Mouse (Mus musculus) bone marrow, adult 2 months (tissue): ENCODE results near the gene H2-Q6. TPM values are rescaled to one million over a fixed set of nuclear protein-coding genes. Genes with fewer than 3 reads are reported as not detected.
"Not testable (repeated sequence)": the region's sequence is repeated elsewhere in the genome, so short reads cannot be mapped to it uniquely, and the experiment has no call there.

Source experiments
- H3K27ac ChIP-seq: fragments of 200-500 bp; 2 replicates; pipeline ENCODE4 v1.5.1; 2012; ENCODE audit warnings: low read depth, mild to moderate bottlenecking, control low read depth, inconsistent platforms, low read length; ENCODE audit not compliant: control insufficient read depth, poor library complexity, insufficient read depth
- H3K4me1 ChIP-seq: fragments of 200-500 bp; 2 replicates; pipeline ENCODE4 v1.6.1; 2011; ENCODE audit warnings: low read length; ENCODE audit not compliant: control insufficient read depth, insufficient read depth
- H3K4me3 ChIP-seq: fragments of 200-500 bp; replicated peaks from 2 replicates; pipeline ENCODE3; 2011; ENCODE audit warnings: mild to moderate bottlenecking, low read depth, low read length, control low read depth; ENCODE audit not compliant: control insufficient read depth
- CTCF ChIP-seq: fragments of 200-500 bp; IDR thresholded peaks from 2 replicates; pipeline ENCODE4 v1.5.1; 2011; ENCODE audit warnings: low read length, control low read depth; ENCODE audit not compliant: control insufficient read depth, insufficient read depth
- POLR2A ChIP-seq: fragments of 200-500 bp; IDR thresholded peaks from 2 replicates; pipeline ENCODE4 v1.6.1; 2011; ENCODE audit warnings: low read depth, mild to moderate bottlenecking, control low read depth, low read length, borderline replicate concordance; ENCODE audit not compliant: control insufficient read depth
- WGBS: fragments of 180-500 bp; shearing (Covaris S2); methylation state at CpG from one replicate; pipeline ENCODE4 v1.1.7; 2018; 5-methylcytosine and 5-hydroxymethylcytosine counted together
- polyA plus RNA-seq: library from polyadenylated mRNA; stranded (reverse); fragments of >200 nt; gene quantifications from 2 replicates; pipeline ENCODE4 v1.2.4, GENCODE M21; 2011; ENCODE audit warnings: low replicate concordance; ENCODE audit not compliant: missing spikeins, insufficient read depth, insufficient read length

Gene H2-Q6
- polyA plus RNA-seq, 1 experiment: 95.2 TPM

DNA sequence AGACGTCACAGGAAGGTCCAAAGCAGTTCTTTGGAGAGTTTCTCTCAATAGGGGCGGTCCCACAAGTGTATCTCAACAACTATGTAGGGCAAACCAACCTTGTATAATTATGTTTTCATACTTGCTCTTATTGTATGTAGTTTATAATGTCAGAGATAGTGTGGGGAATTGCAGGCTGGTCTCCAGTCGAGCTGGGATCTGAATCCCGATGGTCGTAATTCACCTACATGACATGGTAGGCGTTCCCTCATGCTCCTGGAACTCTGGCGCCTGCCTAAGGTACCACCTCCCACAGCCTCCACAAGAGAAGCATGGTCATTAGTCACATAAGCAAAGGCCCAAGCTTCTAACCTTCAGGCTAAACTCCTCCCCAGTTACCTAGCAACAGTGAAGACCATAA lies 5.9 kb upstream of the H2-Q6 start:
- Histone ChIP-seq H3K4me1 (no peaks in the 10 kb centered on the region), H3K27ac (no peak overlapping the region), H3K4me3 (no peak overlapping the region)
- TF ChIP-seq CTCF: no peak
- TF ChIP-seq POLR2A: no peak
- WGBS: 75% methylated on average over 7 of the region's 7 CpGs

DNA sequence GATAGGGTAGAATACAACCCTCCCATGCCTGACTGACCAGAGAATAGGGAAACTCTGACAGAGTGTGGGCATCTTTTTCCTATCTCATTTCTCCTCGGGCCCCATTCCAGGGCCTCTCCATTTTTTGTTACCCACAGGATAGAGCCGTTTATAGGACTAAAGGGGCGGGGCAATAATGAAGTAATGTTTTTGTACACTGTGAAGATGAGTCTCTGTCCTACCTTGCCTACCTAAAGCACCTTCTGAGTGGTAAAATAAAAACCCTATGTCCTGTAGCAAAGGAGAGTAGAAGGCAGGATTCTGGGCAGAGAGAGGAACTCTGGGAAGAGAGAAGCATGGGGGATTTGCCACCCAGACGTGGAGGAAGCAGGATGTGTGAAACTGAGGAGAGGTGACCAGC lies 5.1 kb upstream of the H2-Q6 start:
- H3K4me3 ChIP-seq, H3K27ac ChIP-seq, H3K4me1 ChIP-seq: not testable (repeated sequence)
- 47% methylated on average over 4 of the region's 4 CpGs for WGBS

DNA sequence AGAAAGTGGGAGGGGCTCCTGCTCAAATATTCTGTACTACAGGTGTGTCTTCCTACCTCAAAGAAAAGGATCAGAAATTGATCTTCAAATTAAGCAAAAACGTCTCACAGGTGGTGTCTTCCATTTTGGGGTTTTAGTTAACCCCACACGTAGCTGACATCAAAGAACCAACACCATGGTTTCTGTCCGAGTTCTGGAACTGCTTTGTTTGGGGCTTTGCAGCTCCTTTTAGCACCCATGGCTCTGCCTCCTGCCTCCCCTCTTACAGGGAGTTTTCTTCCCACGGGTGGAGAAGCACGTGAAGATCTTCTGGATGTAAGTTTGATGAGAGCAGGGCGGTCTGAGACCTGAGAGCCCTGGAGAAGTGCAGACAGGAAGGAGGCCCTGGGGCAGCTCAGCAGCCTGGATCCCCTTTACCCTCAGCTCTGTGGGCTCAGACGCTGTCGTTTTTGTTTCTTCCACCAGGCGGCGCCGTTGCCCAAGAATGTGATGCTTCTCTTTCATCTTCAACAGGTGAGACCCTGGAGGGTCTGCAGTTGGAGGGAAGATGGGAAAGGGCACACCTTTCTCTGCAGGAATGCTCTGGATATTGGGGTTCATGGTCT lies 4.3 kb upstream of the H2-Q6 start:
- 10% methylated on average over 11 of the region's 11 CpGs for WGBS
- not testable (repeated sequence) for H3K27ac ChIP-seq, H3K4me1 ChIP-seq, H3K4me3 ChIP-seq
- TF ChIP-seq CTCF: peak; percentile 59

DNA sequence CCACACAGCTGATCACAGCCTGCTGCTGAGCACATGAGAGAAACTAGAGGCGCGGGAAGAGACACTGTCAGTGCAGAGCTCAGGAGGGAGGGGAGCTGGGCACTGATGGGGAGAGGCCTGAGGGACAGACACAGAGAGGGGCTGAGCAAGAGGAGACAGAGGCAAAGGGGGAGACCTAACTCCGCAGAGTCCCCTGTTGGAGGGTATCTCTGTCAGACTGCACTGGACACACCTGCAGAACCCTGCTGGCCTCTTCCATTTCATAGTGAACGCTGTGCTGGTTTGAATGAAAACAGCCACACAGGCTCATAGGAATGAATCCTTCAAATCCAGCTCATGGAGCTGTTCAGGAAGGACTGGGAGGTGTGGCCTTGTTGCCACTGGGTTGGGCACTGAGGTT lies 3.3 kb upstream of the H2-Q6 start:
- WGBS: 83% methylated on average over 4 of the region's 4 CpGs
- H3K27ac ChIP-seq, H3K4me3 ChIP-seq, H3K4me1 ChIP-seq: not testable (repeated sequence)

DNA sequence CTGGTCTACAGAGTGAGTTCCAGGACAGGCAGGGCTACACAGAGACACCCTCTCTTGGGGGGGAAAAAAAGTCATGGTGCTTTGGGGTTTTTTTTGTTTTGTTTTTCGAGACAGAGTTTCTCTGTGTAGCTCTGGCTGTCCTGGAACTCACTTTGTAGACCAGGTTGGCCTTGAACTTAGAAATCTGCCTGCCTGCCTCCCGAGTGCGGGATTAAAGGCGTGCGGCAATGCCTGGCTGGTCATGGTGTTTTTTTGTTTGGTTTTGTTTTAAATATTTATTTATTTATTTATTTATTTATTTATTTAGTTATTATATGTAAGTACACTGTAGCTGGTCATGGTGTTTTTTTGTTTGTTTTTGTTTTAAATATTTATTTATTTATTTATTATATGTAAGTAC lies 2.3 kb upstream of the H2-Q6 start:
- not testable (repeated sequence) for H3K4me3 ChIP-seq, H3K27ac ChIP-seq, H3K4me1 ChIP-seq
- WGBS: 85% methylated on average over 5 of the region's 5 CpGs

DNA sequence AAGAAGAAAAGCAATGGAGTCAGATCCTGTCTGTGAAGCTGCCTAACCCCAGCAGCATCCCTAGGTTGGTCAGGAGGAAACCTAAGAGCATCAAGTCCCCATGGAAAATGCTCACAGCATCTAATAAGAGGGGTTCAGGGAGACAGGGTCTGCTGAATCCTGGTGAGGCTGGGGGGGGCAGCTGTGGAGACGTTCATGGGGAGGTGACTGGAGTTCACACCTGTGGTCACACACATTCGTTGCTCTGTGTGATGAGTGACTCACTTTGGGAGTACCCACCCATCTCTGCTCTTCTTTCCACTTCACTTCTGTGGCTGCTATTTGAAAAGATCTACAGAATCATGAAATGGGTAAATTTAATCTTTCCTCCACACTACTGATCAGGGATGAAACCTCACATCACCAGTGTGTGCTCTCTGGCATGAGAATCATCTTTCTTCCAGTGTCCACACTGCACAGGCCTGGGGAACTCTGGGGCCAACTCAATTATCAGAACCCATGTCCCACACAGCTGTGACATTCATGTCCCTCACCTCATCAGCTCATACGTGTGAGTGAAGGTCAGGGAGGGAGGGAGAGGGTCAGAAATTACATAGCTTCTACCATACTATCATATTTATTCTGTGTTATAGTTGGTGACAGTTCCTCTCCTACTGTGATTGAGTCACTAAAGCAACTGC lies 1.4 kb upstream of the H2-Q6 start:
- WGBS: 44% methylated on average over 3 of the region's 3 CpGs
- H3K27ac ChIP-seq, H3K4me1 ChIP-seq, H3K4me3 ChIP-seq: not testable (repeated sequence)

DNA sequence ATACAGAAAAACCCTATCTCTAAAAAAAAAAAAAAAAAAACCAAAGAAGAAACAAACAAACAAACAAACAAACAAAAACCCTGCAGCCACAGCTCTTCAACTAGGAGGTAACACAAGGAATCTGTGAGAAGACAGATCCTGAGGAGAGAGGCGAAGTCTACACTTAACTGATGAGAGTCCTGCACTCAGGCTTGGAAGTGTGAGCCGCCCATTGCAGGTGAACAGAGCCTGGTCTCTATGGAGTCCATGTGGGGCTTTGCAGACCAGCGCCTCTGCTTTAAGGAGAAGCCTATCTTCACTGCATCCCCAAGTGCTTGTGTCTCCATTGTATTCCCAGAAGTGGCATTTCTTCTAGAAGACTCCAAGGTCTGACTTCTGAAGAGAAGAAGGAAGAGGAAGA lies 544 bp upstream of the H2-Q6 start:
- H3K27ac ChIP-seq, H3K4me1 ChIP-seq, H3K4me3 ChIP-seq: not testable (repeated sequence)
- WGBS: 68% methylated on average over 3 of the region's 3 CpGs

DNA sequence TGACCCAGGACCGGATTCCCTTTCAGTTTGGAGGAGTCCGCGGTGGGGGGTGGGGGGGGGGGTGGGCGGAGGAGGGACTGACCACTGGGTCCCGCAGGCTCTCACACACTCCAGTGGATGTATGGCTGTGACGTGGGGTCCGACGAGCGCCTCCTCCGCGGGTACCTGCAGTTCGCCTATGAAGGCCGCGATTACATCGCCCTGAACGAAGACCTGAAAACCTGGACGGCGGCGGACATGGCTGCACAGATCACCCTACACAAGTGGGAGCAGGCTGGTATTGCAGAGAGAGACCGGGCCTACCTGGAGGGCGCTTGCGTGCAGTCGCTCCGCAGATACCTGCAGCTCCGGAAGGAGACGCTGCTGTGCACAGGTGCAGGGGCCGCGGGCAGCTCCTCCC lies 824 bp downstream of the H2-Q6 start:
- Histone ChIP-seq H3K27ac (peak overlapping the region; percentile 51; the same call in 1 of the 2 replicates), H3K4me3 (peak overlapping the region; percentile 65)
- H3K4me1 ChIP-seq: not testable (repeated sequence)
- 25% methylated on average over 28 of the region's 28 CpGs for WGBS

DNA sequence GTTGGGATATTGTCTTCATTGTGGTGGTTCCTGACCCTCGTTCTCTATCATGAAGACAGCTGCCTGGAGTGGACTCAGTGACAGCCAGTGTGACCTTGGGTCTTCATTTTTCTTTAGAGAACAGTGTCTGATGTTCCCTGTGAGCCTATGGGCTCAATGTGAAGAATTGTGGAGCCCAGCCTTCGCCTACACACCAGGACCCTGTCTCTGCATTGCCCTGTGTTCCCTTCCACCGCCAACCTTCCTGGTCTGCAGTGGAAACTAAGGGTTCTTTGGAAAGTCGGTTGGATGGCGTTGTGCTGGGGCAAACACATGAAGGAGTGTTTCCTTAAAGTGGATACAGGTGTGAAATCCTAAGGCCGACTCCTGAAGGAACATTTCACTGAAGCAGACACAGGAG lies 4.2 kb downstream of the H2-Q6 start:
- not testable (repeated sequence) for H3K4me1 ChIP-seq, H3K27ac ChIP-seq, H3K4me3 ChIP-seq
- 84% methylated on average over 6 of the region's 6 CpGs for WGBS

DNA sequence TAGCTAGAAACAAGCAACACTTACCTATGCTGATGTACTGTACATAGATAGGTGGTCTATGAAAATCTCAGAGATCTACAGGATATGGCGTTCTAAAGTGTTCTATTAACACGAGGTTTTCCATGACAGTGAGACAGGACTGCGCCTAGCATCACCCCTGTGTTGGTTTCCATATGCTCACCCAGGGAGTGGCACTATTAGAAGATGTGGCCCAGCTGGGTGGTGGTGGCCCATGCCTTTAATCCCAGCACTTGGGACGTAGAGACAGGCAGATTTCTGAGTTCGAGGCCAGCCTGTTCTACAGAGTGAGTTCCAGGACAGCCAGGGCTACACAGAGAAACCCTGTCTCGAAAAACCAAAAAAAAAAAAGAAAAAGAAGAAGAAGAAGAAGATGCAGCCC lies 6.0 kb downstream of the H2-Q6 start:
- H3K4me1 ChIP-seq, H3K4me3 ChIP-seq, H3K27ac ChIP-seq: not testable (repeated sequence)
- 78% methylated on average over 6 of the region's 6 CpGs for whole genome bisulfite sequencing

DNA sequence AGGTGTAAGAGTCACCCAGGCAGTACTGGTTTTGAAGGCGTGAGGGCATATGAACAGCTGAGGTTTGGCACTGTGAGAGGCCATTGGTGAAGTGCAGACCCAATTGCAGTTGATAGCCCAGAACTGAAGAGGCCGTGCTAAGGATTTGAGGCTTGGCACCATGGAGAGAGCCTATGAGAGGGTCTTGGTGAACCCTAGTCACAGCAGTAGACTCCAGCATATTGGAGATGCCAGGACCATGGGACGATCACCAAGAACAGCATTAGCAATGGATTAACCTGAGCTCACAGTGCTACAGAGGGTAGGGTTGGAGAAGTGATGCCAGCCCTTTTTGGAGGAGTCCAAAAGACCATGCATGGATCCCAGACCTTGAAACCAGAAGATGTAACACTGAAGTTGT lies 7.5 kb downstream of the H2-Q6 start:
- 73% methylated on average over 3 of the region's 3 CpGs for WGBS
- not testable (repeated sequence) for H3K4me3 ChIP-seq, H3K4me1 ChIP-seq, H3K27ac ChIP-seq
